Mouse (Mus musculus): ENCODE measurements around the gene Suv39h1. TPM values are rescaled to one million over a fixed set of nuclear protein-coding genes. Genes with fewer than 3 reads are reported as not detected.

Suv39h1 gene
- polyA plus RNA-seq, 1 experiment from 2014 or later: 28.9 TPM

DNA sequence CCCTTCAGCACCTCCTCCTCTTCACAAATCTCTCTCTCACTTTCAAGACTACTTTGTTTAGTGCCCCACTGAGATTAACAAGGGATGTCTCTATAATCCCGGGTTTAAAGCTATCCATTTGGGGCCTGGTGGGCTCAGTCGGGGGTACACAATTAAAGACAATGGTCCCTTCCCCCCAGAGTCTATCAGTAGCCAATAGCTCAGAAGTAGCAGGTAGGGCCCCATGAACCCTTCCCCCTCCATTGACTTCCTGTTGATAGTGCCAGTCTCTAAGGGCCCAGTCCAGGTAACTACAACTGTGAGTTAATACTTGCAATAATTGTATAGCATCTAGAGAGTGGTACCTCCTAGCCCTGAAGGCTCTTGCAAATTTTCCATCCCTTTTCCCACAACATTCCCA is 61.4 kb downstream of the Suv39h1 start:
- Histone ChIP-seq H3K4me1 (ENCODE audit: control insufficient read depth in 2 of 2, insufficient read depth in 2 of 2, low read length in 2 of 2) (no peaks in the 10 kb centered on the region), H3K4me3 (ENCODE audit: control insufficient read depth in 1 of 2, insufficient read depth in 1 of 2, low read depth in 1 of 2, low read length in 2 of 2) (no peak overlapping the region), H3K27ac (replicated peaks in 1 of 2; ENCODE audit: control insufficient read depth in 1 of 2, insufficient read depth in 1 of 2, low read depth in 2 of 2, low read length in 2 of 2) (no peak overlapping the region), H3K9me3 (ENCODE audit: control insufficient read depth, low read length) (no peaks in the 10 kb centered on the region), H3K4me2 (ENCODE audit: low read length) (no peak overlapping the region), H3K27me3 (ENCODE audit: control insufficient read depth, insufficient read depth, low read length) (no peaks in the 10 kb centered on the region), H3K36me3 (ENCODE audit: control insufficient read depth, insufficient read depth, low read length) (no peaks in the 10 kb centered on the region), H3K9ac (ENCODE audit: low read length) (no peak overlapping the region)
- no peak for ATAC-seq (ENCODE audit: insufficient number of reproducible peaks, insufficient read depth, low FRiP score, low read depth)
- WGBS: 12% methylated on average over 2 of the region's 2 CpGs

Other genes starting within 250 kb of the Suv39h1 start
- gene Otud5, start 233.4 kb downstream of the Suv39h1 start, polyA plus RNA-seq (2014; fragmentation: Nextera tagmentation; extraction: Ambion mirVana): 16.2 and 19.9 TPM in 2 replicates
- gene Pim2, start 196.5 kb downstream of the Suv39h1 start, polyA plus RNA-seq (2014; fragmentation: Nextera tagmentation; extraction: Ambion mirVana): 3.8 and 4.9 TPM in 2 replicates
- gene Slc35a2, start 190.7 kb downstream of the Suv39h1 start, polyA plus RNA-seq (2014; fragmentation: Nextera tagmentation; extraction: Ambion mirVana): 15.2 and 18.3 TPM in 2 replicates
- 61.9 and 65.1 TPM in 2 replicates for gene Pqbp1, start 175.5 kb downstream of the Suv39h1 start, polyA plus RNA-seq (2014; fragmentation: Nextera tagmentation; extraction: Ambion mirVana)
- 132 and 159 TPM in 2 replicates for gene Timm17b, start 175.4 kb downstream of the Suv39h1 start, polyA plus RNA-seq (2014; fragmentation: Nextera tagmentation; extraction: Ambion mirVana)
- gene Gm10491, start 166.9 kb downstream of the Suv39h1 start, polyA plus RNA-seq (2014; fragmentation: Nextera tagmentation; extraction: Ambion mirVana): not detected in 2 replicates
- not detected in 2 replicates for gene Gm10490, start 165.2 kb downstream of the Suv39h1 start, polyA plus RNA-seq (2014; fragmentation: Nextera tagmentation; extraction: Ambion mirVana)
- gene Pcsk1n, start 154.9 kb downstream of the Suv39h1 start, polyA plus RNA-seq (2014; fragmentation: Nextera tagmentation; extraction: Ambion mirVana): 0.09 and 0.63 TPM in 2 replicates
- gene Eras, start 146.2 kb downstream of the Suv39h1 start, polyA plus RNA-seq (2014; fragmentation: Nextera tagmentation; extraction: Ambion mirVana): not detected in 2 replicates
- gene Hdac6, start 126.9 kb downstream of the Suv39h1 start, polyA plus RNA-seq (2014; fragmentation: Nextera tagmentation; extraction: Ambion mirVana): 25.3 and 26.5 TPM in 2 replicates
- gene Gata1, start 96.7 kb downstream of the Suv39h1 start, polyA plus RNA-seq (2014; fragmentation: Nextera tagmentation; extraction: Ambion mirVana): 0.24 and 0.54 TPM in 2 replicates
- not detected in 2 replicates for gene Glod5, start 56.3 kb downstream of the Suv39h1 start, polyA plus RNA-seq (2014; fragmentation: Nextera tagmentation; extraction: Ambion mirVana)
- gene Was, start 15.7 kb upstream of the Suv39h1 start, polyA plus RNA-seq (2014; fragmentation: Nextera tagmentation; extraction: Ambion mirVana): 0.24 and 0.54 TPM in 2 replicates
- gene Wdr13, start 58.1 kb upstream of the Suv39h1 start, polyA plus RNA-seq (2014; fragmentation: Nextera tagmentation; extraction: Ambion mirVana): 22.7 and 26.0 TPM in 2 replicates
- 317 and 375 TPM in 2 replicates for gene Rbm3, start 71.1 kb upstream of the Suv39h1 start, polyA plus RNA-seq (2014; fragmentation: Nextera tagmentation; extraction: Ambion mirVana)
- gene Tbc1d25, start 101.4 kb upstream of the Suv39h1 start, polyA plus RNA-seq (2014; fragmentation: Nextera tagmentation; extraction: Ambion mirVana): 10.4 and 12.0 TPM in 2 replicates
- 28.0 and 28.5 TPM in 2 replicates for gene Ebp, start 118.8 kb upstream of the Suv39h1 start, polyA plus RNA-seq (2014; fragmentation: Nextera tagmentation; extraction: Ambion mirVana)
- 3.6 and 4.2 TPM in 2 replicates for gene Porcn, start 131.8 kb upstream of the Suv39h1 start, polyA plus RNA-seq (2014; fragmentation: Nextera tagmentation; extraction: Ambion mirVana)
- 25.1 and 25.4 TPM in 2 replicates for gene Ftsj1, start 177.6 kb upstream of the Suv39h1 start, polyA plus RNA-seq (2014; fragmentation: Nextera tagmentation; extraction: Ambion mirVana)
- 21.7 and 26.5 TPM in 2 replicates for gene Slc38a5, start 196.4 kb upstream of the Suv39h1 start, polyA plus RNA-seq (2014; fragmentation: Nextera tagmentation; extraction: Ambion mirVana)

Measured in heart, embryonic 14.5 days (tissue).